Mouse (Mus musculus): ENCODE measurements around the gene Cirbp.

Gene Cirbp

GRCm38 (mm10) chr10:80137626-80138552 lies 27.9 kb upstream of the Cirbp start:
- DNase-seq (ENCODE audit: low read depth, low spot score): peak; percentile 80

- DNase-seq (ENCODE audit: low read depth, low spot score): peak; percentile 90
Observed at GRCm38 (mm10) chr10:80138553-80139438, 27.0 kb upstream of the Cirbp start, which contains the start of gene Atp5d. Atp5d (plus strand) TSS chr10:80138632.

GRCm38 (mm10) chr10:80139439-80139775 lies 26.4 kb upstream of the Cirbp start:
- no peak for DNase-seq (ENCODE audit: low read depth, low spot score)

- no peak for DNase-seq (ENCODE audit: low read depth, low spot score)
Observed at GRCm38 (mm10) chr10:80139975-80140665, 25.7 kb upstream of the Cirbp start.

- DNase-seq (ENCODE audit: low read depth, low spot score): peak; percentile 45
Observed at GRCm38 (mm10) chr10:80140666-80141035, 25.1 kb upstream of the Cirbp start, which contains the start of gene Cbarp. Cbarp (minus strand) TSS chr10:80140835.

GRCm38 (mm10) chr10:80141243-80141642 lies 24.5 kb upstream of the Cirbp start:
- DNase-seq (ENCODE audit: low read depth, low spot score): peak; percentile 100

- peak; percentile 96 for DNase-seq (ENCODE audit: low read depth, low spot score)
Observed at GRCm38 (mm10) chr10:80141786-80142529, 23.8 kb upstream of the Cirbp start.

- DNase-seq (ENCODE audit: low read depth, low spot score): no peak
Observed at GRCm38 (mm10) chr10:80142530-80142925, 23.3 kb upstream of the Cirbp start.

GRCm38 (mm10) chr10:80143664-80144063 lies 22.1 kb upstream of the Cirbp start:
- DNase-seq (ENCODE audit: low read depth, low spot score): no peak

- no peak for DNase-seq (ENCODE audit: low read depth, low spot score)
Observed at GRCm38 (mm10) chr10:80144159-80144558, 21.6 kb upstream of the Cirbp start.

- peak; percentile 86 for DNase-seq (ENCODE audit: low read depth, low spot score)
Observed at GRCm38 (mm10) chr10:80144864-80145838, 20.6 kb upstream of the Cirbp start.

GRCm38 (mm10) chr10:80145896-80146295 lies 19.9 kb upstream of the Cirbp start:
- DNase-seq (ENCODE audit: low read depth, low spot score): no peak

GRCm38 (mm10) chr10:80146568-80147011 lies 19.2 kb upstream of the Cirbp start:
- DNase-seq (ENCODE audit: low read depth, low spot score): peak; percentile 16

GRCm38 (mm10) chr10:80147146-80147718 lies 18.6 kb upstream of the Cirbp start:
- DNase-seq (ENCODE audit: low read depth, low spot score): peak; percentile 24

- DNase-seq (ENCODE audit: low read depth, low spot score): peak; percentile 76
Observed at GRCm38 (mm10) chr10:80147719-80148601, 17.8 kb upstream of the Cirbp start, which contains the start of gene Midn. Midn (plus strand) TSS chr10:80148272.

GRCm38 (mm10) chr10:80148610-80149290 lies 17.0 kb upstream of the Cirbp start:
- DNase-seq (ENCODE audit: low read depth, low spot score): peak; percentile 96
